Mouse (Mus musculus) stomach, postnatal 0 days (tissue): Measurements from ENCODE around the gene Fam214b. TPM values are rescaled to one million over a fixed set of nuclear protein-coding genes. Genes with fewer than 3 reads are reported as not detected.

Experiments used
- ATAC-seq: fragments of 200-750 bp; cut with Nextera tagmentation; 2 replicates; pipeline ENCODE4 v1.8.0; 2017; ENCODE audit not compliant: low FRiP score, low TSS enrichment
- DNase-seq: peaks from one replicate; pipeline ENCODE4 v3.0.0-alpha.2; 2016; ENCODE audit warnings: low spot score
- H3K27ac ChIP-seq: fragments of 300-500 bp; sonication (generic); replicated peaks from 2 replicates; pipeline ENCODE4 v1.5.1; 2014; ENCODE audit warnings: mild to moderate bottlenecking, control low read depth
- H3K27me3 ChIP-seq: fragments of 300-500 bp; sonication (generic); 2 replicates; pipeline ENCODE4 v1.6.1; 2014; ENCODE audit warnings: low read length; ENCODE audit not compliant: control insufficient read depth, insufficient read depth
- H3K36me3 ChIP-seq: fragments of 300-500 bp; sonication (generic); 2 replicates; pipeline ENCODE4 v1.6.1; 2014; ENCODE audit warnings: low read length, mixed read lengths; ENCODE audit not compliant: control insufficient read depth, insufficient read depth
- H3K4me1 ChIP-seq: fragments of 300-500 bp; sonication (generic); replicated peaks from 2 replicates; pipeline ENCODE4 v1.6.1; 2014; ENCODE audit warnings: antibody characterized with exemption; ENCODE audit not compliant: control insufficient read depth, insufficient read depth
- H3K4me2 ChIP-seq: fragments of 300-500 bp; sonication (generic); replicated peaks from 2 replicates; pipeline ENCODE4 v1.6.1; 2014; ENCODE audit warnings: low read depth, mild to moderate bottlenecking, control low read depth, moderate library complexity
- H3K4me3 ChIP-seq: fragments of 300-500 bp; sonication (generic); 2 replicates; pipeline ENCODE4 v1.5.1; 2014; ENCODE audit warnings: low read depth, low read length, control low read depth
- H3K9ac ChIP-seq: fragments of 300-500 bp; sonication (generic); 2 replicates; pipeline ENCODE4 v1.6.1; 2014; ENCODE audit warnings: mild to moderate bottlenecking, low read length, control low read depth, mixed read lengths
- H3K9me3 ChIP-seq: fragments of 300-500 bp; sonication (generic); 2 replicates; pipeline ENCODE4 v1.6.1; 2016; ENCODE audit warnings: low read length; ENCODE audit not compliant: control insufficient read depth
- CTCF ChIP-seq: IDR thresholded peaks from 2 replicates; pipeline ENCODE4 v1.5.1; 2016; ENCODE audit warnings: antibody characterized with exemption, low read depth, mild to moderate bottlenecking, moderate library complexity
- EP300 ChIP-seq: optimal IDR thresholded peaks from 2 replicates; pipeline ENCODE3; 2016; ENCODE audit warnings: antibody characterized with exemption
- WGBS: fragments of 180-500 bp; shearing (Covaris S2); extraction: QIAGEN DNeasy Blood & Tissue Kit; methylation state at CpG from one replicate; pipeline ENCODE4 v1.1.7; 2014; 5-methylcytosine and 5-hydroxymethylcytosine counted together
- polyA plus RNA-seq: library from polyadenylated mRNA; unstranded; fragments of >200 nt; fragmentation: Nextera tagmentation; extraction: Ambion mirVana; gene quantifications from 2 replicates; pipeline ENCODE4 v1.2.1, GENCODE M21; 2015

Gene Fam214b
- polyA plus RNA-seq, 1 experiment from 2014 or later = 9.0 TPM

DNA sequence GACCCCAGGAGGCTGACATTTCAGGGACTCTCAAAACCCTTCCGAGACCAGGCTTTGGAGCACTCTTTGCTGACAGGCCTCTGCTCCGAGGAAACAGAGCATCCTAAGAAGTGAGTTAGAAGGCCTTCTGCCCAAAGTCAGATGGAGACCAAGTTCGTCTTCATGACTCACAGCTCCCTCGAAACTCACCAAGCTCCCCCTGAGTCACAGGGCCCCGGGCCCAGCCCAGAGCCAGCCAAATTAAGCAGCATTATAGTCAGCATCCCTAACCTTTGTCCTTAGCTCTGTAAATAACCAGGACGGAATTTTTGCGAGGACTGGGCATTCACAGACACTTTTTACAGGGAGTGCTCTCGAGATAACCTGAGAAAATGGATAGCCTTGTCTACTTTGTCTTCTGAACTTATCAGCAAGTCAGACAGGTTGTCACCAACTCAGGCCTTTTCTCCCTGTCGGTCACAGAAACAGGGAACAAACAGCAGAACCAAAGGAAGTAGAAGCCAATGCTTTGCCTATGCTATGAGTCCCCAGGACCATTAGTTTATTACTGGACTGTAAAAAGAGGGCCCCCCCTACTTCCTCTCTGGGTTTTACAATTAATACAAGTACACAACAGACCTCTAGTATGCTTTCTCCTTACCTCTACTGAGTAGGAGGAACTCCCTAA lies 5.0 kb downstream of the Fam214b start:
- no peak overlapping the region for H3K9ac ChIP-seq
- H3K4me1 ChIP-seq = no peaks in the 10 kb centered on the region
- no peaks in the 10 kb centered on the region for H3K27me3 ChIP-seq
- no peak overlapping the region for H3K4me2 ChIP-seq
- no peak overlapping the region for H3K4me3 ChIP-seq
- peaks cover 1% of the 10 kb centered on the region; the same call in 1 of the 2 replicates for H3K36me3 ChIP-seq
- TF ChIP-seq CTCF (no peak), EP300 (no peak)
- peak overlapping the region; percentile 46 for H3K27ac ChIP-seq
- DNase-seq (no peak), ATAC-seq (no peak)
- H3K9me3 ChIP-seq = no peaks in the 10 kb centered on the region
- 47% methylated on average over 9 of the region's 9 CpGs for WGBS

GRCm38 (mm10) chr4:43040114-43040572 lies 5.9 kb downstream of the Fam214b start:
- Histone ChIP-seq H3K9ac (peak overlapping the region; percentile 83), H3K4me2 (peak overlapping the region; percentile 95), H3K36me3 (peaks cover 4% of the 10 kb centered on the region; the same call in 1 of the 2 replicates), H3K9me3 (no peaks in the 10 kb centered on the region), H3K27ac (peak overlapping the region; percentile 96), H3K27me3 (no peaks in the 10 kb centered on the region), H3K4me1 (no peaks in the 10 kb centered on the region), H3K4me3 (peak overlapping the region; percentile 74)
- ATAC-seq (peak; percentile 97), DNase-seq (peak; percentile 97)
- under 1% methylated on average over 25 of the region's 25 CpGs for WGBS
- no peak for TF ChIP-seq EP300
- peak; percentile 33 for TF ChIP-seq CTCF

- Histone ChIP-seq H3K4me1 (no peaks in the 10 kb centered on the region), H3K9ac (peak overlapping the region; percentile 83), H3K27ac (peak overlapping the region; percentile 96), H3K27me3 (no peaks in the 10 kb centered on the region), H3K9me3 (no peaks in the 10 kb centered on the region), H3K4me3 (peak overlapping the region; percentile 74), H3K4me2 (peak overlapping the region; percentile 95), H3K36me3 (peaks cover 4% of the 10 kb centered on the region; the same call in 1 of the 2 replicates)
- no peak for DNase-seq
- TF ChIP-seq EP300 = no peak
- no peak for TF ChIP-seq CTCF
- under 1% methylated on average over 11 of the region's 11 CpGs for WGBS
- ATAC-seq = peak; percentile 0; the same call in 1 of the 2 replicates
These were observed 6.4 kb downstream of the Fam214b start for GRCm38 (mm10) chr4:43039609-43040008.

DNA sequence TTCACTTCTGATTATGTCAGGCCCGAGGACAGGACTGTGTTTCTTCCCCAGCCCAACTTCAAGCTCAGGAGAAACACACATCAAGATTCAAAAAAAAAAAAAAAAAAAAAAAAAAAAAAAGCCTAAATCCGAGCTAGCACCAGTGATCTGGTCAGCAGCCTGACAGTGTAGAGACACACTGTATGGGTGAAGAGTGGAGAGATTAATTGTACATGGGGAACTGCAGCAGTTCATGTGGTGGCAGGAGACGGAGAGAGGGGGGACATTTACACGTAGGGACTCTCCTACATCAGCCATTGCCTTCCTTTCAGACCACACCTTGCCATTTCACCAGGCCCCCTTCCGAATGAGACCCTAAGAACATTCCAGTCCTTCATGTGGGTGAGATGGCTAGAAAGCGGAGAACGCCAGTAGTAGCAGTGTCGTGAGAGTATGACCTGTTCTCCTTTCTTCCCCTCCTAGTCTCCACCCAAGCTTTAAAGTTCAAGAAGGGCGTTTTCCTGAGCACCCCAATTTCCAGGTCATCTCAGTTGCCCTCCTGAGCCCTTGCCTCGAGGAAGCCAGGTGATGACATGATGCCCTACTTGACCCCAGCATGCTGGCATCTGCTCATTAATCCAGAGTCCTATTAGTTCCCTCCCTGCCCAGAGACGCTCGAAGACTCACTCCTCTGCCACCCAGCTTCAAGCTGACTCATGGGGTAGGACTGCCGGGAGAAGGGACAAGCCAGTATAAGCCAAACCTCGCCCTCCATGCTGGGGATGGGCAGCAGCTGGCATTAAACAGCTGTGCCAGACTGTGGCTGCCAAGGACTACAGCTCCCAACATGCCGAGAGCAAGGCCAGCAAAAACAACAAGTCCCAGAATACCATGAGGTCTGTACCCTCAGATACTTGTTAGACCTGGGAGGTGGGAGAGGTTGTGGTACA lies 7.2 kb downstream of the Fam214b start:
- ATAC-seq (peak; percentile 21), DNase-seq (peak; percentile 70)
- peak; percentile 76 for TF ChIP-seq EP300
- no peak for TF ChIP-seq CTCF
- WGBS = 40% methylated on average over 15 of the region's 15 CpGs
- no peaks in the 10 kb centered on the region for H3K27me3 ChIP-seq
- H3K36me3 ChIP-seq = peaks cover 5% of the 10 kb centered on the region; the same call in 1 of the 2 replicates
- peak overlapping the region; percentile 74 for H3K4me3 ChIP-seq
- no peaks in the 10 kb centered on the region for H3K4me1 ChIP-seq
- peak overlapping the region; percentile 96 for H3K27ac ChIP-seq
- peak overlapping the region; percentile 83 for H3K9ac ChIP-seq
- peak overlapping the region; percentile 95 for H3K4me2 ChIP-seq
- H3K9me3 ChIP-seq = no peaks in the 10 kb centered on the region

DNA sequence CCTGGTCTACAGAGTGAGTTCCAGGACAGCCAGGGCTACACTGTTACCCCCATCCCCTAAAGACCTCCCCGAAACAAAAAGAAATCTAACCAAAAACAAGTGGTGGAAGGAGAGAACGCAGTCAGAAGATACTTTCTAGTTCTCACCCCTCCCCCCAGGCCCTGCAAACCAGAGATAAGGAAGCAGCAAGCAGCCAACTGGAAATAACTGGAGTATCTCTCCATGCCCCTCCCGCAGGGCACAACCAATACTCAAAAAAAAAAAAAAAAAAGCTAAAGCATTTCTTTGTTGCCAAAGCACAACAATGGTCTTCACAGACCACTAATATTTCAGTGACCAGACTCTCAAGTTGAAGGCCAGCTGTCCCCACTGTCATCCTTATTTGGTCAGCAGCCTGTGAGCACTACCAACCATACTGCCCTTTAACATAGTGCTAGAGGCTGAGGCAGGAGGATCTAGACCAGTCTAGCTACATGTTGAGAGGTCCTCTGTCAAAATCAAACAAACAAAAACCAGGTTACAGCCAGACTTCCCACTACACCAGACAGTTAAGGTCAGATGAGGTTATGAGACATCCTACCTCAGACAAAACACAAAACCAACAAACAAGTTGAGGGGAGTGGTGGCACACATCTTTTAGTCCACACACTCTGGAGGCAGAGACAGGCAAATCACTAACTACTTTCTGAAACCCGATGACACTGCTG lies 8.0 kb downstream of the Fam214b start:
- WGBS = 71% methylated on average over 4 of the region's 4 CpGs
- Histone ChIP-seq H3K27ac (no peak overlapping the region), H3K4me2 (no peak overlapping the region), H3K9me3 (no peaks in the 10 kb centered on the region), H3K36me3 (peaks cover 11% of the 10 kb centered on the region), H3K9ac (no peak overlapping the region), H3K27me3 (no peaks in the 10 kb centered on the region), H3K4me1 (no peaks in the 10 kb centered on the region), H3K4me3 (no peak overlapping the region)
- DNase-seq = no peak
- TF ChIP-seq EP300 (no peak), CTCF (no peak)
- no peak for ATAC-seq
